Mouse (Mus musculus) MEL (cell line): ENCODE data around the gene Asb2. TPM values are rescaled to one million over a fixed set of nuclear protein-coding genes. Genes with fewer than 3 reads are reported as not detected.

ENCODE experiments used
- DNase-seq: peaks from one replicate; pipeline ENCODE4 v3.0.0; 2011; ENCODE audit warnings: low read depth, low spot score
- H3K27ac ChIP-seq: 2 replicates; pipeline ENCODE4 v1.5.1; 2012; ENCODE audit warnings: low read depth, mild to moderate bottlenecking, control low read depth, low read length, moderate library complexity; ENCODE audit not compliant: control insufficient read depth
- H3K27me3 ChIP-seq, 2 experiments: fragments of 150-350 bp in 1 of 2; sonication (generic) in 1 of 2; 2 replicates each; pipeline ENCODE4 v1.6.1; 2012; ENCODE audit warnings: low read length in 2 of 2, mild to moderate bottlenecking in 2 of 2, improper control_type of control experiment in 1 of 2, moderate library complexity in 1 of 2; ENCODE audit not compliant: insufficient read depth in 2 of 2, control insufficient read depth in 1 of 2
- H3K36me3 ChIP-seq, 2 experiments: 2 replicates each; pipeline ENCODE4 v1.6.1; 2012 to 2014; ENCODE audit warnings: low read length in 2 of 2, improper control_type of control experiment in 1 of 2, inconsistent platforms in 1 of 2, mild to moderate bottlenecking in 1 of 2; ENCODE audit not compliant: insufficient read depth in 2 of 2, control insufficient read depth in 1 of 2
- H3K4me1 ChIP-seq, 2 experiments: fragments of 150-350 bp in 1 of 2; sonication (generic) in 1 of 2; 2 replicates each; pipeline ENCODE4 v1.6.1; 2012; ENCODE audit warnings: low read length in 2 of 2, improper control_type of control experiment in 1 of 2, mild to moderate bottlenecking in 1 of 2; ENCODE audit not compliant: insufficient read depth in 2 of 2, control insufficient read depth in 1 of 2
- H3K4me3 ChIP-seq, 2 experiments: fragments of 150-350 bp in 1 of 2; sonication (generic) in 1 of 2; 2 replicates each; pipeline ENCODE4 v1.5.1; 2012; ENCODE audit warnings: low read depth in 2 of 2, low read length in 2 of 2, mild to moderate bottlenecking in 2 of 2, moderate library complexity in 2 of 2, control low read depth in 1 of 2, improper control_type of control experiment in 1 of 2; ENCODE audit not compliant: control insufficient read depth in 1 of 2, insufficient read depth in 1 of 2
- H3K79me2 ChIP-seq: 2 replicates; pipeline ENCODE4 v1.6.1; 2012; ENCODE audit warnings: mild to moderate bottlenecking, low read length, moderate library complexity; ENCODE audit not compliant: control insufficient read depth, poor library complexity, insufficient read depth
- H3K9ac ChIP-seq: 2 replicates; pipeline ENCODE4 v1.6.1; 2012; ENCODE audit warnings: low read depth, mild to moderate bottlenecking, control low read depth, low read length, moderate library complexity; ENCODE audit not compliant: control insufficient read depth, poor library complexity, severe bottlenecking
- H3K9me3 ChIP-seq: fragments of 150-350 bp; sonication (generic); replicated peaks from 2 replicates; pipeline ENCODE4 v1.6.1; 2012; ENCODE audit warnings: mild to moderate bottlenecking, low read length, improper control_type of control experiment, moderate library complexity; ENCODE audit not compliant: insufficient read depth
- CHD2 ChIP-seq: IDR thresholded peaks from 2 replicates; pipeline ENCODE4 v1.6.1; 2011; ENCODE audit warnings: low read length, improper control_type of control experiment
- POLR2A ChIP-seq, 2 experiments: IDR thresholded peaks; 2 replicates each; pipeline ENCODE4 v1.6.1; 2011 to 2012; ENCODE audit warnings: low read length in 2 of 2, mild to moderate bottlenecking in 2 of 2, control low read depth in 1 of 2, improper control_type of control experiment in 1 of 2, low read depth in 1 of 2, moderate library complexity in 1 of 2; ENCODE audit not compliant: control insufficient read depth in 1 of 2, insufficient read depth in 1 of 2, poor library complexity in 1 of 2
- RCOR1 ChIP-seq: IDR thresholded peaks from 2 replicates; pipeline ENCODE4 v1.6.1; 2012; ENCODE audit warnings: low read depth, mild to moderate bottlenecking, inconsistent platforms, low read length, improper control_type of control experiment
- SIN3A ChIP-seq: IDR thresholded peaks from 2 replicates; pipeline ENCODE4 v1.6.1; 2012; ENCODE audit warnings: low read length, improper control_type of control experiment, inconsistent platforms
- TCF12 ChIP-seq: IDR thresholded peaks from 2 replicates; pipeline ENCODE4 v1.6.1; 2014; ENCODE audit warnings: low read depth, mild to moderate bottlenecking, inconsistent platforms, low read length, improper control_type of control experiment, moderate library complexity
- UBTF ChIP-seq: IDR thresholded peaks from 2 replicates; pipeline ENCODE4 v1.6.1; 2012; ENCODE audit warnings: low read depth, mild to moderate bottlenecking, inconsistent platforms, low read length, improper control_type of control experiment, moderate library complexity, borderline replicate concordance; ENCODE audit not compliant: insufficient read depth
- USF2 ChIP-seq, 2 experiments: IDR thresholded peaks; 2 replicates each; pipeline ENCODE4 v1.6.1; 2011 to 2012; ENCODE audit warnings: improper control_type of control experiment in 2 of 2, low read length in 2 of 2, borderline replicate concordance in 1 of 2, inconsistent platforms in 1 of 2, low read depth in 1 of 2, mild to moderate bottlenecking in 1 of 2; ENCODE audit not compliant: insufficient read depth in 1 of 2
- polyA plus RNA-seq, 2 experiments: library from polyadenylated mRNA; stranded (reverse) in 1 of 2; unstranded in 1 of 2; fragments of >175 nt in 1 of 2; fragments of >200 nt in 1 of 2; gene quantifications; 2 replicates each; pipeline versions ENCODE4 v1.2.1 to v1.2.4; 2012; ENCODE audit warnings: low replicate concordance in 2 of 2, low read depth in 1 of 2; ENCODE audit not compliant: insufficient read length in 2 of 2, insufficient read depth in 1 of 2, missing spikeins in 1 of 2
- total RNA-seq: library from RNA; depleted of rRNA; stranded (reverse); fragments of 300-350 nt; gene quantifications from 2 replicates; pipeline ENCODE4 v1.2.3, GENCODE M21; 2012; rRNA removed

Asb2 gene
- total and polyA plus RNA-seq, 3 experiments: 0.18 TPM; not detected in 2

DNA sequence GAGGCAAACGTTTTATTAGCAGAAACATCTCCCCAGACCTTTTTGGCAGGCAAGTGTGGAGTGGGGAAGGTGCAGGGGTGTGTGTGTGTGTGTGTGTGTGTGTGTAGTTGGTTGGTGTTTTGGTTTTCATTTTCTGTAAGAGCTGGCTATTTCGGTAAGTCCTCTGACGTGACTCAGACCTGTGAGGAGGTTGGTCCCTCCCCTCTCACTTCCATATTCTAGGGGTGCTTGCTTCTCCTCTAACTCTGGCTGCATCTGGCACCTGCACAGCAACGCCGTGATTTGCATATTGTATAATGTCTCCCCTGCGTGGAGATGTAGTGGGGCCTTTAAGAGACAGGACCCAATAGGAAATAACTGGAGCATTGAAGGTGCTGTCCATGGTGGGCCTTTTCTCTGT lies 82.8 kb downstream of the Asb2 start:
- no peak for TF ChIP-seq CHD2
- no peak for TF ChIP-seq UBTF
- TF ChIP-seq POLR2A (IDR thresholded peaks at IDR 0.05; ENCODE audit: control insufficient read depth in 1 of 2, insufficient read depth in 1 of 2, low read depth in 1 of 2, low read length in 2 of 2, poor library complexity in 1 of 2): no peak
- TF ChIP-seq TCF12: no peak
- no peak for TF ChIP-seq USF2 (IDR thresholded peaks at IDR 0.05; ENCODE audit: borderline replicate concordance in 1 of 2, insufficient read depth in 1 of 2, low read depth in 1 of 2, low read length in 2 of 2)
- TF ChIP-seq SIN3A: no peak
- Histone ChIP-seq H3K27ac (no peak overlapping the region), H3K27me3 (no peaks in the 10 kb centered on the region), H3K4me1 (no peaks in the 10 kb centered on the region), H3K9ac (no peak overlapping the region), H3K9me3 (no peaks in the 10 kb centered on the region), H3K36me3 (no peaks in the 10 kb centered on the region), H3K4me3 (no peak overlapping the region), H3K79me2 (no peaks in the 10 kb centered on the region)
- DNase-seq: no peak

DNA sequence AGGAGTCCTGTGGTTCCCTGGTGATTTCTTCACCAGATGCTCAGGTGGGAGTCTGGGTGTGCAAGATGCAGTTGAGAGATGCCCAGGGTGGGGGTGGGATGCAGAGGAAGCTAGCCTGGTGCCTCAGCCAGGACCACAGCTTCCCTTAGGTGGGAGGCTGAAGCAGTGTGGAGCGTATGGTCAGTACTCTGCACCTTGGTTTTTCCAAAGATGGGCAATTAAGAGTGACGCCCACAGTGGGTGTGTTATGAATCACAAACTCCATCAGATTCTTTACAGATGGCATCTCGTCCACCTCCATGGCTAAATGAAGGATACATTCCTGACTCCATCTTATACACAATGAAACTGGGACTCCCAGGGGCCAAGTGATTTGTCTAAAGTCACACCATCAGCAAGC lies 83.6 kb downstream of the Asb2 start:
- Histone ChIP-seq H3K9ac (no peak overlapping the region), H3K27ac (no peak overlapping the region), H3K4me3 (no peak overlapping the region), H3K79me2 (no peaks in the 10 kb centered on the region), H3K4me1 (no peaks in the 10 kb centered on the region), H3K36me3 (no peaks in the 10 kb centered on the region), H3K27me3 (no peaks in the 10 kb centered on the region), H3K9me3 (no peaks in the 10 kb centered on the region)
- no peak for TF ChIP-seq RCOR1
- no peak for DNase-seq

Other genes starting within 250 kb of the Asb2 start
- not detected in 2 replicates for gene Prima1, start 113.9 kb downstream of the Asb2 start, total RNA-seq
- not detected for gene Prima1, start 113.9 kb downstream of the Asb2 start, polyA plus RNA-seq
- gene Fam181a, start 45.0 kb downstream of the Asb2 start, total RNA-seq: not detected in 2 replicates
- gene Fam181a, start 45.0 kb downstream of the Asb2 start, polyA plus RNA-seq: not detected
- 8.4 and 10.1 TPM in 2 replicates for gene Otub2, start 32.7 kb upstream of the Asb2 start, total RNA-seq
- gene Otub2, start 32.7 kb upstream of the Asb2 start, polyA plus RNA-seq: 100 to 1,000 TPM in 1 of 2 experiments, 10 to 100 TPM in 1; 12.3 to 126 TPM
- 0.98 and 2.1 TPM in 2 replicates for gene 9330161L09Rik, start 51.8 kb upstream of the Asb2 start, total RNA-seq
- 1 to 10 TPM in 1 of 2 experiments, not detected in 1; 1.8 TPM for gene 9330161L09Rik, start 51.8 kb upstream of the Asb2 start, polyA plus RNA-seq
- gene Ddx24, start 69.8 kb upstream of the Asb2 start, total RNA-seq: 107 and 113 TPM in 2 replicates
- 100 to 1,000 TPM; 124 to 876 TPM for gene Ddx24, start 69.8 kb upstream of the Asb2 start, polyA plus RNA-seq
- 62.7 and 103 TPM in 2 replicates for gene Ifi27, start 78.2 kb upstream of the Asb2 start, total RNA-seq
- 100 to 1,000 TPM in 1 of 2 experiments, not detected in 1; 105 TPM for gene Ifi27, start 78.2 kb upstream of the Asb2 start, polyA plus RNA-seq
- gene Ifi27l2a, start 87.7 kb upstream of the Asb2 start, total RNA-seq: 3.2 and 4.4 TPM in 2 replicates
- 1 to 10 TPM in 1 of 2 experiments, not detected in 1; 3.5 TPM for gene Ifi27l2a, start 87.7 kb upstream of the Asb2 start, polyA plus RNA-seq
- not detected in 2 replicates for gene Ifi27l2b, start 101.2 kb upstream of the Asb2 start, total RNA-seq
- gene Ifi27l2b, start 101.2 kb upstream of the Asb2 start, polyA plus RNA-seq: under 1 TPM in 1 of 2 experiments, not detected in 1; 0.07 TPM
- 1.0 and 1.3 TPM in 2 replicates for gene Ppp4r4, start 176.3 kb upstream of the Asb2 start, total RNA-seq
- 1 to 10 TPM in 1 of 2 experiments, not detected in 1; 3.0 TPM for gene Ppp4r4, start 176.3 kb upstream of the Asb2 start, polyA plus RNA-seq